Mouse (Mus musculus): ENCODE data around the gene Trim7.
A peak's percentile ranks its signal among the peaks of the same experiment; 100 is the strongest.
"Not testable (repeated sequence)": the region's sequence is repeated elsewhere in the genome, so short reads cannot be mapped to it uniquely, and the experiment has no call there.

Gene Trim7

GRCm38 (mm10) chr11:48801831-48802772 lies 23.8 kb upstream of the Trim7 start:
- DNase-seq (ENCODE audit: low read depth, low spot score), result no peak

GRCm38 (mm10) chr11:48803988-48804387 lies 22.0 kb upstream of the Trim7 start:
- no peak for DNase-seq (ENCODE audit: low read depth, low spot score)

GRCm38 (mm10) chr11:48804922-48805321 lies 21.0 kb upstream of the Trim7 start:
- no peak for DNase-seq (ENCODE audit: low read depth, low spot score)

- no peak for DNase-seq (ENCODE audit: low read depth, low spot score)
These were observed 18.9 kb upstream of the Trim7 start for GRCm38 (mm10) chr11:48806856-48807562.

- DNase-seq (ENCODE audit: low read depth, low spot score), result no peak
These were observed 18.2 kb upstream of the Trim7 start for GRCm38 (mm10) chr11:48807563-48808303.

DNA sequence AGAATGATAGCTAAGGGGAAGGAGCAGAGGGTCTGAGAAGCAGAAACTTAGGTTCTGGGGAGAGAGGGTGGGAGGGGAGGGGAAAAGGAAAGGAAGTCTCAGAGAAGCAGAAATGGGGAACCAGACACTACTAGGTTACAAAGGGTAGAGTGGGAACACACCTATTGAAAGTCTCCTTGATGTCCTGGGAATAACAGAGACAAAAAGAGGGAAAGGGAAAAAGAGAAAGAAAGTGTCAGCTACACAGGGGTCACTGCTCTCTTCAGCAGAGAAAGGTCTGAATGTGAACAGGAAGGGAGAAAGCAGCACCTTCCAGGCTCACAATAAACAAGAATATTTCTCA lies 17.7 kb upstream of the Trim7 start:
- DNase-seq (ENCODE audit: low read depth, low spot score), result no peak

DNA sequence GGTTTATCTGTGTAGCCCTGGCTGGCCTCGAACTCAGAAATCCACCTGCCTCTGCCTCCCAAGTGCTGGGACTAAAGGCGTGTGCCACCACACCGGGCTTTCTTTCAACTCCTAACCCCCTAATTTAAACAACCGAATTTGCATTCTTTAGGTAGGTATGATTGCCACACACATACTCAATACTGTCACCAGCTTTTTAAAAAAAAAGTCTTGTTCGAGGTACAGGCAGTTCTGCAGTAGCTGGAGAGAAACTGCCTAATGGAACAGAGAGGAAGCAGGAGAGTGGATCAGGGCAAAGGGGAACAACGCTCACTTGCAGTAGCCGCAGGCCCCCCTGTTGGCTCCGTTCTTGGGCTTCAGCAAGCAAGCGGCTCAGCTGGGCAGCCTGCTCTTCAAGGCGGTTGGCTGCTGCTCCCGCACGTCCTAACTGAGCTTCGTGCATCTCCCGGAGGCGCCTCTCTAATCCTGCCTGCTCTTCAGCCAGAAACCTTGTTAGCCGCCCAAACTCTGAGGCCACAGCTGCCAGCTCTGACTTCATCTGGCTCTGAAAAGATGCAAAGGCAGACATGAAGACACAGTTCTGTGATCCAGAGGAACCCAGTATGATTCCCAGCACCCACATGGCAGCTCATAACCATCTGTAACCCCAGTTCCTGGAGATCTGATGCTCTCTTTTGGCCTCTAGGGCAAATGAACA lies 17.1 kb upstream of the Trim7 start:
- no peak for DNase-seq (ENCODE audit: low read depth, low spot score)

DNA sequence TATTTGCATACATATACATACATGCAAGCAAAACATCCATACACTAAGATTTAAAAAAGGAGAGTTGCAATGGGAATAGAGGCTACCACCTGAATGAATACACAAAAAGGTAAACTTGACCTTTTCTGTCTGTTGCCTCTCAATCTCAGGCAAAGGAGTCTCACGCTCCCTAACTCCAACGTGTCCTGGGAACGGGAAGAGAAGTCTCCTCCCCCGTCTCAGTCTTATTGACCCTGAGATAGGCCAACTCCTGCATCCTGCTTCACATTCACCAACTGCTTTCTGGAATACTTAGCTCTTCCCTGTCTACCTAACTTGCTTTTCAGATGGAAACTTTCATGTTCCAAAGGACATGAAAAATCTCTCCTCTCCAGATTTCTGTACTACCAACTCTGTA lies 16.5 kb upstream of the Trim7 start:
- no peak for DNase-seq (ENCODE audit: low read depth, low spot score)

DNA sequence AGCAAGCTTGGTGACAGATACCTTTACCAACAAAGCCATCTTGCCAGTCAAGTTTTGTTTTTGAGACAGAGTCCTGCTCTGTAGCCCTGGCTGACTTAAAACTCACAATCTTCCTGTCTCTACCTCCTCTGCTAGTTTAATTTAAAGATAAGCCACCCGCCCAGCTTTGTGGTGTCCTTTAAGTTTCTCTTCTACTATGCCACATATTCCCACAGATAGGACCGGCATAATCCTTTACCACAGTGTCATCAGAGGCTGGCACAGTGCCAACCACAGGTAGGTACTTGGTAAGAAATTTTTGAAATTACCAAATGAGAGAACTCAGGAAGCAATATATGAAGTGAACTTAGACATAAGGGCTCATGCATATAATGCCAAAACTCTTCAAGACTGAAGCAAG lies 15.8 kb upstream of the Trim7 start:
- no peak for DNase-seq (ENCODE audit: low read depth, low spot score)

- DNase-seq (ENCODE audit: low read depth, low spot score), result no peak
These were observed 12.2 kb upstream of the Trim7 start for GRCm38 (mm10) chr11:48813782-48814181.

GRCm38 (mm10) chr11:48815851-48816250 lies 10.1 kb upstream of the Trim7 start:
- DNase-seq (ENCODE audit: low read depth, low spot score), result no peak

DNA sequence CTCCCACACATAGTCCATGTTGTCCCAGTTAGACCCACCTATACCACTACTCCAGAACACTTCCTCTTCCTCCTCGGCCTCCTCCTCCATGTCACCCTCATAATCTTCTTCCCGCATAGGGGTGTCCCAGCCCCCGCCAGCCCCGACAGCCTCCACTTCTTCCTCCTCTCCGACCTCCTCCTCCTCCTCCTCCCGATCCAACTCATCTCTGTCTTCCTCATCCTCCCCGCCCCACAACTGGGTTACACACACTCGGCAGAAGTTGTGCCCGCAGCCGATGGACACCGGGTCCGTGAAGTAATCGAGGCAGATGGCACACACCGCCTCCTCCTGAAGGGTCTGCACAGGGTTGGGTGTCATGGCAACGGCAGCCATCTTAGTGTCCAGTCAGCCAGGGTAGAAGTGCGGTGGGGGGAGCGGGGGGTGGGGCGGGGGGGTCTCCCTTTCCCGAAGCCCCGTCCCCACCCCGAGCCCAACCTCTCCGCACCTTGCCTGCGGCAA lies 9.6 kb upstream of the Trim7 start:
- DNase-seq (ENCODE audit: low read depth, low spot score), result no peak

DNA sequence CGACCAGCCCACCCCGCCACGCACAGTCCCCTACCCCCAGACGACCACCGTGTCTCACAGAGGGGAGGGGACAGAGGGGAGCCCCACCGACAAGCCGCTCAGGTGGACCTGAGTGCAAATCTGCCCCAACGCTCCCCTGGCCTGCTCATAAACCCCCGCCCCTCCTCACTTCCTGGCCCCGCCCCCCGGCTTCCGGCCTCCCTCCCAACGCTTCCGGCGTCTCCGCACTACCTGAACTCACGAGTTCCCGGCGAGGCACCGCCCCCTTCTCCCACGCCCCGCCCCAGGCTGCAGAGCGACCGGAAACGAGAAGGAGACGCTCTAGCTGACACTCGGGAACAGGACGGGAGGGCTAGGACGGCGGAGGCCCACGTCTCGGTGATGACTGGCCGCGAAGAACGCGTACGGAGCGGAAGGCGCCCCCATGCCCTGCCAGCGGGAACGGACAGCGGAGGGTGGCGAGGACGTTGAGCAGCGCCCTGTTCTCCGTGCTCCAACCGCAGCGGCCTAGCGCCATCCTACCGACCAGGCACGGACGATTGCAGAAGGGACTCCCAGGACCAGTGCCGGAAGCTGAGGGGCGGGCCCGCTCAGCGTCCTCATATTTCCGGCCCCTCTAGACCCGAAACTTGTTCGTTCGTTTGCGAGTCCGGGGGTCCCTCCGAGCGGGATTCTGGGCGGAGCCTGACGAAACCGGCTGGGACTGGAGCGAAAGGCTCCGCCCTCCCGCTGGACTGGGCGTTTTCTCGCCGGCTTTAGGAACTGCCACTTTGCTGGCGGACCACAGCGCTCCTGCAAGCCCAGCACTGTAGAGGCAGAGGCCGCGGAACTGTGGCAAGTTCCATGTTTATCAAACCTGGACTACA lies 8.9 kb upstream of the Trim7 start, which contains the start of gene Trim41:
Gene Trim41, minus strand, starts transcription at position 554 of the 866 bp plus-strand sequence.
- DNase-seq (ENCODE audit: low read depth, low spot score), result peak; percentile 99

GRCm38 (mm10) chr11:48817794-48818193 lies 8.1 kb upstream of the Trim7 start:
- DNase-seq (ENCODE audit: low read depth, low spot score), result no peak

GRCm38 (mm10) chr11:48818346-48818745 lies 7.6 kb upstream of the Trim7 start:
- DNase-seq (ENCODE audit: low read depth, low spot score), result peak; percentile 83

- no peak for DNase-seq (ENCODE audit: low read depth, low spot score)
These were observed 6.2 kb upstream of the Trim7 start for GRCm38 (mm10) chr11:48819614-48820307.

DNA sequence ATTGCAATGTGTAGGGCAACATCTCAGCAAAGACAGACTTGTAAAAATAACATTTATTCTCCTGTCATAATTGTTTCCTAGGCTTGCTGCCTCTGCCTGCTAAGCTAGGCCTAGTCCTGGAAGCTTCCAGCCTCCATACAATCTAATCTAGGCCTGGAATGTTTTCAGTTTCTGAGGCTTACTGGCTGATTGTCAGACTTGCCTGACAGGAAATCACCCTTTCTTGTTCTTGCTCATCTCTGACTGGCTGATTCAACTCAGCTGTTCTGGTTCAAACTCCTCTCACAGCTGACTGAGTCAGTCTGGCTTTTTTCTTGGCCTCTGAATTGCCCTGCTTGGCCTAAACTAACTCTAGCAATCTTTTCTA lies 5.6 kb upstream of the Trim7 start:
- DNase-seq (ENCODE audit: low read depth, low spot score), result no peak

DNA sequence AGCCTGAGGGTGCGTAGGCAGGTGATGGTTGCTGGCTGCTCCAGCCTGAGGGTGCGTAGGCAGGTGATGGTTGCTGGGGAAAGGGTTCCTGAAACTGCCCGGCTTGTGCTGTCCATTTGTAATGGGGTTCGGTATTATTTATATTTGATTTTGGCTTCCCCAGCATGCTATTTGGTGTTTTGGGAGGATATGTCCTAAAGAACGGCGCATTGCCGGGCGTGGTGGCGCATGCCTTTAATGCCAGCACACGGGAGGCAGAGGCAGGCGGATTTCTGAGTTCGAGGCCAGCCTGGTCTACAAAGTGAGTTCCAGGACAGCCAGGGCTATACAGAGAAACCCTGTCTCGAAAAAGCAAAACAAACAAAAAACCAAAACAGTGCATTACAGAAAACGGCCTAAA lies 4.6 kb upstream of the Trim7 start:
- DNase-seq (ENCODE audit: low read depth, low spot score), result not testable (repeated sequence)

DNA sequence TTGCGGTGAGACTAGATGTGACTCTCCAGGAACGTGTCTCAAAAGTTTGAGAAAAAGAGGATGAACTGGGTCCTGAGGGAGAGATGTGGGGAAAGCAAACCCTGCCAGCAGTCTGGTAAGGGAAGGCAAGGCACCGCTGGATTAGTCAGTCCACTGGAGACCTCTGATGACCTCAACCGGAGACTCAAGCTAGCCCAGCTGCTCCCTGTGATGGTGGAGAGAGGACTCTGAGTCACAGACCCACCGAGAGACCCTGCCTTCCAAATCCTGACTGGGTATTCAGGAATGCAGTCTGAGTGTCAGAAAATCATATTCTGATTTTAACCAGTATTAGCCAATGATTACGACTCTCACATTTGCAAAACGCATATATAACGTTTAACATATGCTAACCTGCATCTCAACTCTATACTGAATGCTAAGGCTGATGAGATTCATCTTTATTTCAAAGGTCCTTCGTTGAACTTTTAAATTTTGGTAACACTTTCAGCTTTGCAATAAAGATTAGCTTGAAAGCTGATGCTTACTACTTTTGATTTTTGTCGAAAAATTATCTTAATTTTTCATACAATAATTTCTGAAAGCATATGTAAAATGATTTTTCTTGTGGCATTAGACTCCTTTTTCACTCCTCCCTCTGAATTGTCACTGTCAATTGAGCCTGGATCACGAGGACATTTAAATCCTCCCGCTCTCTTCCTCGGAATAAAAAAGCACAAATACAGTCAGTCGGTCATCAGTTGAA lies 3.0 kb upstream of the Trim7 start:
- no peak for DNase-seq (ENCODE audit: low read depth, low spot score)

Measured in retina, adult 2 months (tissue).